17 mouse cellular contexts compared by ENCODE assay signal in genomic region chr9:120043115-120043514, GRCm38 (mm10). TPM values are rescaled to one million over a fixed set of nuclear protein-coding genes. Genes with fewer than 3 reads are reported as not detected.
DNase-seq lines count a peak whose midpoint lies in the region; ATAC-seq lines count a peak whose summit lies in the region.
"Had no signal": no experiment of that assay in that cellular context is flagged by ENCODE, and none has a peak within 500 bp of the region (broad histone marks: within the 10 kb centered on the region; RNA-seq: fewer than 3 reads in every experiment).

No protein-coding gene starts in this region.

- peak; percentile 92 for ATAC-seq in megakaryocyte progenitor cell, adult 5-6 weeks (replicated peaks; ENCODE audit: poor library complexity)
- ATAC-seq: forebrain, embryonic 15.5 days; intestine, postnatal 0 days; midbrain, embryonic 16.5 days had no signal

- DNase-seq in left cerebral cortex, adult 9 months (ENCODE audit: low spot score in 2 of 2) = peak; percentile 44 to 47
- no peak for DNase-seq in left cerebral cortex, adult 8-10 months (ENCODE audit: low spot score in 2 of 2)
- peak; percentile 24 for DNase-seq in Muller cell, postnatal 12 days (ENCODE audit: inconsistent ontology term)
- DNase-seq in brain, adult 2 months (ENCODE audit: low read depth, low spot score) = peak; percentile 62
- DNase-seq in cerebellum, postnatal 10 days = no peak
- no peak for DNase-seq in right cerebral cortex, postnatal 4 days
- DNase-seq: embryo, embryonic 11 days; gastrocnemius, adult 2 months; heart, postnatal 10 days; kidney, postnatal 36 days; thymus, adult 2 months had no signal

RNA-seq across cellular contexts. Expression of gene Xirp1, which starts 19.7 kb away (rescaled TPM):
- total RNA-seq in left cerebral cortex, adult 8-10 months (2022) = under 1 TPM; 0.07 to 0.51 (median 0.31) TPM
- total RNA-seq in megakaryocyte progenitor cell, adult 5-6 weeks (2015) = not detected in 2 replicates
- total RNA-seq in megakaryocyte progenitor cell, adult 5-6 weeks (2017) = not detected in 2 replicates

RNA-seq across cellular contexts. Expression of gene Cx3cr1, which starts 26.6 kb away (rescaled TPM):
- total RNA-seq in left cerebral cortex, adult 8-10 months (2022) = 10 to 100 TPM; 33.1 to 69.0 (median 47.4) TPM
- total RNA-seq in megakaryocyte progenitor cell, adult 5-6 weeks (2015) = 10.6 and 11.9 TPM in 2 replicates
- total RNA-seq in megakaryocyte progenitor cell, adult 5-6 weeks (2017) = 10.8 and 13.9 TPM in 2 replicates

RNA-seq across cellular contexts. Expression of gene Ccr8, which starts 48.8 kb away (rescaled TPM):
- not detected for total RNA-seq in left cerebral cortex, adult 8-10 months (2022)
- not detected in 2 replicates for total RNA-seq in megakaryocyte progenitor cell, adult 5-6 weeks (2015)
- total RNA-seq in megakaryocyte progenitor cell, adult 5-6 weeks (2017) = not detected in 2 replicates
- total RNA-seq: adrenal gland, postnatal 36 days; gastrocnemius, adult 2 months; heart, postnatal 10 days; left cerebral cortex, adult 2 months had no signal

RNA-seq across cellular contexts. Expression of gene Csrnp1, which starts 58.7 kb away (rescaled TPM):
- 10 to 100 TPM; 13.4 to 25.5 (median 14.7) TPM for total RNA-seq in left cerebral cortex, adult 8-10 months (2022)
- 9.0 and 12.3 TPM in 2 replicates for total RNA-seq in megakaryocyte progenitor cell, adult 5-6 weeks (2015)
- total RNA-seq in megakaryocyte progenitor cell, adult 5-6 weeks (2017) = 13.3 and 18.9 TPM in 2 replicates

Comparison
In these comparisons a context has a peak if more than half of its experiments do, and no peak if none do; other contexts are left out.
1. DNase-seq: peak in left cerebral cortex, adult 9 months (2 of 2), Muller cell, postnatal 12 days (single experiment) and brain, adult 2 months (single experiment); none in left cerebral cortex, adult 8-10 months (0 of 2), cerebellum, postnatal 10 days (0 of 2) and right cerebral cortex, postnatal 4 days (single experiment).